Mouse (Mus musculus) CD4-positive, CD25-positive, alpha-beta regulatory T cell, adult 2 months (primary cell): ENCODE measurements around the gene Myh14.

Source experiments
- DNase-seq: peaks from one replicate; pipeline ENCODE4 v3.0.0-alpha.2; 2012; ENCODE audit warnings: low read depth, low spot score

The Myh14 gene

GRCm38 (mm10) chr7:44601646-44602045 is 69.0 kb downstream of the Myh14 start:
- DNase-seq: no peak

GRCm38 (mm10) chr7:44600691-44601262 is 69.9 kb downstream of the Myh14 start:
- no peak for DNase-seq

DNA sequence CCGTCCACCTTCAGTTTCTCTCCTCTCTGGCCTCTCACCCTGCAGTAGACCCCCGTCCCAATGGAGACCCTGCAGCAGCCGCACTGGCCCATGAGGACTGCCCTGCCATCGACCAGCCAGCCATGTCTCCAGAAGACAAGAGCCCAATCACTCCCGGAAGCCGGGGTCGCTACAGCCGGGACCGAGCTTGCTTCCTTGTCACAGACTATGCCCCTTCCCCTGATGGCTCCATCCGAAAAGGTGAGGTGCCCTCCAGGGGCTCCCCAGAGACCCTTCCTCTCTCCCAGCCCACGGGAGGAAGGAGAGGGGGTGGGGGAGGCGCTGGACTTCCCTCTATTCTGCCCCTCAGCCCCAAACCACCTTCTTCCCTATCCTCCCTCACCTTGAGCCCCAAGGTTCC is 72.3 kb downstream of the Myh14 start:
- no peak for DNase-seq

- DNase-seq: no peak
Measured at GRCm38 (mm10) chr7:44597666-44598065, 73.0 kb downstream of the Myh14 start.

DNA sequence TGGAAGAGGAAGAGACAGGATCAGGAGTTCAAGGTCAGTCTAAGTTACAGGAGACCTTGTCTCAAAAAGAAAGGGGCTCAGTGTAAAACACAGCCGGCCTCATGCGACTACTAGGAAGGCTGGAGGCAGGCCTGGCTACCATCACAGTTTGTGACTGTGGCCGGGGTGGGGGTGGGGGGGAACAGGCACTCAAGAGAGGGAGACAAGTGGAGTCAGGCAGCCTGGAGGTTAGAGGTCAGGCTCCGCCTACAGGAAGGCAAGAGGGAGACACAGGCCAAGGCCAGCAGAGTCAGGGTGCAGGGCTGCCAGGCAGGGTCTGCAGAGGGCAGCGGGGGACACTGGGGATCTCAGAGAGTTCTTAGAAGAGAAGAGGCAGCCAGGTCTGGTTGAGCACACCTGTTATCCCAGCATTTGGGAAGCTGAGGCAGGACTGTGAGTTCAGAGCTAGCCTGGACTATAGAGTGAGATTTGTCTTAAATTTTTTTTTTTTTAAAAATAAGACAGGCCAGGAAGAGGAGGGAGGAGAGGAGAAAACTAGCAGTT is 73.6 kb downstream of the Myh14 start:
- no peak for DNase-seq

DNA sequence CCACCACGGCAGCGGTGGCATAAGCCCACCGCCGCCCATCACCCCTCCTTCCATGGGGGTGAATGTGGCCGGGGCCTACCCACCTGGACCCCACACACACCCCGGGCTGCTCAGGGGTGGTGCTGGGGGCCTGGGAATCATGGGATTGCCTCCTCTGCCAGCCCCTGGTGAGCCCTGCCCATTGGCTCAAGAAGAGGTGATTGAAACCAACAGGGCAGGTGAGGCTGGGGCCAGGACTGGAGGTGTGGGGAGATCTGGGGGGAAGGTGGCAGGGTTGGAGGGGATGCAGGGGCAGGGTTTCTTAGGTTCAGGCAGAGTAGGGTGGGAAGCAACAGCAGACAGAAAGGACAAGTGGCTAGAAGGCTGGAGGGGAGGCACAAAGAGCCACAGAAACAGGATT is 74.6 kb downstream of the Myh14 start:
- DNase-seq: no peak

DNA sequence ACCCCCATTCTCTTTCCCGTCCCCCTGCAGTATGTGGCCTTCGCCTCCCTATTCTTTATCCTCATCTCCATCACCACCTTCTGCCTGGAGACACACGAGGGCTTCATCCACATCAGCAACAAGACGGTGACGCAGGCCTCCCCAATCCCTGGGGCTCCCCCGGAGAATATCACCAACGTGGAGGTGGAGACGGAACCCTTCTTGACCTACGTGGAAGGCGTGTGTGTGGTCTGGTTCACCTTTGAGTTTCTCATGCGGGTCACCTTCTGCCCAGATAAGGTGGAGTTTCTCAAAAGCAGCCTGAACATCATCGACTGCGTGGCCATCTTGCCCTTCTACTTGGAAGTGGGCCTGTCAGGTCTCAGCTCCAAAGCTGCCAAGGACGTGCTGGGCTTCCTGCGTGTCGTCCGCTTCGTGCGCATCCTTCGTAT is 75.5 kb downstream of the Myh14 start:
- DNase-seq: no peak

GRCm38 (mm10) chr7:44594291-44594690 is 76.4 kb downstream of the Myh14 start:
- DNase-seq: no peak

- DNase-seq: peak; percentile 63
Measured at GRCm38 (mm10) chr7:44593775-44594174, 76.9 kb downstream of the Myh14 start.

- DNase-seq: no peak
Measured at GRCm38 (mm10) chr7:44593051-44593450, 77.6 kb downstream of the Myh14 start.

DNA sequence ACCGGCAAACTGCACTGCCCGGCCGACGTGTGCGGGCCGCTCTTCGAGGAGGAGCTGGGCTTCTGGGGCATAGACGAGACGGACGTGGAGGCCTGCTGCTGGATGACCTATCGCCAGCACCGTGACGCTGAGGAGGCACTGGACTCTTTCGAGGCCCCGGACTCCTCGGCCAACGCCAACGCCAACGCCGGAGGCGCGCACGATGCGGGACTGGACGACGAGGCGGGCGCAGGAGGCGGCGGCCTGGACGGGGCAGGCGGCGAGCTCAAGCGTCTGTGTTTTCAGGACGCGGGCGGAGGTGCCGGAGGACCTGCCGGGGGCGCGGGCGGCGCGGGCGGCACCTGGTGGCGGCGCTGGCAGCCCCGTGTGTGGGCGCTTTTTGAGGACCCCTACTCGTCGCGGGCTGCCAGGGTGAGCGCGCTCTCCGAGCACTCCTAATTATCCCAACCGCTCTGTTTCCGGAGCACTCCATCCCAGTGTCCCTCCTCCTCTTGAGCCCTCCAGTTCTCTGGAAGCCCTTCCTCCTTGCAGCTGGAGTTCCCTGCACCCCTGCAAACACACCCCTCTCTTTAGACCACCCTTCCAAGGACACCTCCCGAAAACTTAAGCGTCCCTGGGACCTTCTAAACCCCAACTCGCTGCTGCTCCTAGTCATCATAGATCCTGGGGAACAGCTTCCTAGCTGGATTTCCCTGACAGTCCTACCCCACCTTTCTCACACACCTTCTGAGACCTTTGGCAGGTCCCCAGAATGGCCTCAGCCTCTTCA is 79.1 kb downstream of the Myh14 start:
- no peak for DNase-seq

- DNase-seq: peak; percentile 79
Measured at GRCm38 (mm10) chr7:44590402-44591347, 80.0 kb downstream of the Myh14 start, which contains the start of gene Kcnc3. Gene Kcnc3 (plus strand): TSS chr7:44590664.

DNA sequence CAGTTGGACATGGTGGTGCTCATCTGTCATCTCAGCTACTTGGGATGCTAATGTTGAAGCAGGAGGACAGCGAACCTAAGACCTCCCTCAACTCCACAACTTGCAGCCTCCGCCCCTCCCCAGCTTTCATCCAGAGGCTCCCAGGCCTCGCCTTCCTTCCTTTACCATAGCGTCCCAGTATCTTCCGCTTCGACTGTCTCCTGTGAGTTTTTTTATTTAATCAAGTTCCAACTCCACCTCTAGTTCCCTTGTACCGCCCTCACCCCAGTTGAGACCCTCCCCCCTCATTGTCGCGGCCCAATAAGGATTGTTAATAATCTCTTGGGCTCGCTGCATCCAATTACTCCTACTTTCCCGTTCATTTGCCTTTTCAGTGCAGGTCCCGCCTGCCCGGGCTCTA is 80.7 kb downstream of the Myh14 start:
- DNase-seq: no peak

- peak; percentile 58 for DNase-seq
Measured at GRCm38 (mm10) chr7:44589149-44589548, 81.5 kb downstream of the Myh14 start.

DNA sequence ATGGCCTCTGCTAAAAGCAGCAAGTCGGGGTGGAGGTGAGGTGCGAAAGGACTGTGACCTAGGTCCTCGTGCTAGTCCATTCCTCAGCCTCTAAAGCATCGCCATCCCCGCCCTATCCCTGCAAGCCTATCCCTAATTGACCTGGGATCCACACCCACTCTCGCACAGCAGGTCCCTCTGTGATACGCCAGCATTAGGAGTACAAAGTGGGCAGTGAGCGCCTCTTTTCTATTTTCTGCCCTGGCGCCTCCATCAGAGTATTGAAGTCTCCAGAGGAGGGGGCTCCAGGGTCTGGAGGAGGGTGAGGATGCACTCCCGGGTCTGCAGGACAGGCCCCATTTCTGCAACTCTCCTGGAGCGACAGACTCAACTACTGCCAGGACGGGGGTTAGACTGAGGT is 82.3 kb downstream of the Myh14 start:
- DNase-seq: no peak

DNA sequence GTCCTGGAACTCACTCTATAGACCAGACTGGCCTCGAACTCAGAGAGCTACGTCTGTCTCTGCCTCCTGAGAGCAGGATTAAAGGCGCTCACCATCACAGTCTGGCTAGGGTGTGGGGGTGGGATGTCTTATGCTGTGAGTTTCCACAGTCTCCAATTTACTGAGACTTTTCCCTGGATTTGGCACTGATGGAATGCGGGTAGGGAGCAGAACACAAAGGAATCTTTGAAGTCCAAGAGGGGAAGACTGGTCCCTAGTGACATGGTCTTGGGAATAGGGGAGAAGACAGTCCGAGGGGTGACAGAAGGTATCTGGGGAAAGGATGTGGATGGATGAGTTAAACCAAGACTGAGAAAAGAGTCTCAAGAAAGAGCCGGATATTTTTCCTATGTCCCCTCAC is 83.0 kb downstream of the Myh14 start:
- no peak for DNase-seq

GRCm38 (mm10) chr7:44586930-44587329 is 83.7 kb downstream of the Myh14 start:
- DNase-seq: peak; percentile 27

- no peak for DNase-seq
Measured at GRCm38 (mm10) chr7:44586518-44586917, 84.1 kb downstream of the Myh14 start.

GRCm38 (mm10) chr7:44585606-44586005 is 85.0 kb downstream of the Myh14 start:
- no peak for DNase-seq

- DNase-seq: no peak
Measured at GRCm38 (mm10) chr7:44584921-44585320, 85.7 kb downstream of the Myh14 start.

DNA sequence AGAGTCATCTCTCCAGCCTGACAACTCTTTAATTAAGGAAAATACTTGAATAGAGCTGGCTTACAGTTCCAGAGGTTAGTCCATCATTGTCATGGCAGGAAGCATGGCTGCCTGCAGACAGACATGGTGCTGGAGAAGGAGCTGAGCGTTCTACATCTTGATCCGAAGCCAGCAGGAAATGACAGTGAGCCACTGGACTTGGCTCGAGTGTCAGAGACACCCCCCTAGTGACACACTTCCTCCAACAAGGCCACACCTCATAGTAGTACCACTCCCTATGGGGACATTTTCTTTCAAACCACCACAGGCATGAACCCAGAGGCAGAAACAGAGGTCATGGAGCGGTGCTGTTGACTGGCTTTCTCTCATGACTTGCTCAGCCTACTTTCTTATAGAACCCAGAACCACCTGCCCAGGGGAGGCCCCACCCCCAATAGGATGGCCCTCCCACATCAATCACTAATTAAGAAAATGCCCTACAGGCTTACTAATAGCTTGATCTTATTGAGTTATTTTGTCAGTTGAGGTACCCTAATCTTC is 86.3 kb downstream of the Myh14 start:
- no peak for DNase-seq

GRCm38 (mm10) chr7:44583146-44583545 is 87.5 kb downstream of the Myh14 start:
- DNase-seq: no peak
